Mouse (Mus musculus) stomach, embryonic 14.5 days (tissue): ENCODE measurements around the gene Pogk. TPM values are rescaled to one million over a fixed set of nuclear protein-coding genes. Genes with fewer than 3 reads are reported as not detected.

ENCODE experiments used
- ATAC-seq: fragments of 200-750 bp; cut with Nextera tagmentation; 2 replicates; pipeline ENCODE4 v1.8.0; 2017; ENCODE audit warnings: low read depth, moderate TSS enrichment; ENCODE audit not compliant: insufficient number of reproducible peaks, insufficient read depth, low FRiP score
- H3K27ac ChIP-seq: fragments of 300-500 bp; sonication (generic); 2 replicates; pipeline ENCODE4 v1.5.1; 2014; ENCODE audit warnings: mild to moderate bottlenecking, low read length, moderate library complexity, mixed read lengths
- H3K27me3 ChIP-seq: fragments of 300-500 bp; sonication (generic); 2 replicates; pipeline ENCODE4 v1.6.1; 2014; ENCODE audit warnings: low read length, control low read depth, mixed read lengths; ENCODE audit not compliant: control insufficient read depth, insufficient read depth
- H3K36me3 ChIP-seq: fragments of 300-500 bp; sonication (generic); 2 replicates; pipeline ENCODE4 v1.6.1; 2014; ENCODE audit warnings: mild to moderate bottlenecking, control low read depth, low read length, moderate library complexity, mixed read lengths; ENCODE audit not compliant: control insufficient read depth, insufficient read depth
- H3K4me1 ChIP-seq: fragments of 300-500 bp; sonication (generic); 2 replicates; pipeline ENCODE4 v1.6.1; 2014; ENCODE audit warnings: low read length, control low read depth, mixed read lengths; ENCODE audit not compliant: control insufficient read depth, insufficient read depth
- H3K4me2 ChIP-seq: fragments of 300-500 bp; sonication (generic); replicated peaks from 2 replicates; pipeline ENCODE4 v1.6.1; 2014; ENCODE audit warnings: low read depth, low read length, control low read depth
- H3K4me3 ChIP-seq: fragments of 300-500 bp; sonication (generic); 2 replicates; pipeline ENCODE4 v1.5.1; 2014; ENCODE audit warnings: low read depth, low read length, control low read depth
- H3K9ac ChIP-seq: fragments of 300-500 bp; sonication (generic); replicated peaks from 2 replicates; pipeline ENCODE4 v1.6.1; 2014; ENCODE audit warnings: low read depth, mild to moderate bottlenecking, control low read depth, low read length, moderate library complexity, mixed read lengths
- H3K9me3 ChIP-seq: fragments of 300-500 bp; sonication (generic); 2 replicates; pipeline ENCODE4 v1.6.1; 2016; ENCODE audit warnings: low read depth, low read length, control low read depth; ENCODE audit not compliant: control insufficient read depth
- WGBS: fragments of 180-500 bp; shearing (Covaris S2); extraction: QIAGEN DNeasy Blood & Tissue Kit; methylation state at CpG from one replicate; pipeline ENCODE4 v1.1.7; 2014; 5-methylcytosine and 5-hydroxymethylcytosine counted together
- polyA plus RNA-seq: library from polyadenylated mRNA; unstranded; fragments of >200 nt; fragmentation: Nextera tagmentation; extraction: Ambion mirVana; gene quantifications from 2 replicates; pipeline ENCODE4 v1.2.1, GENCODE M21; 2014

Gene Pogk
- polyA plus RNA-seq, 1 experiment from 2014 or later: 20.6 TPM

- H3K4me2 ChIP-seq: no peak overlapping the region
- H3K36me3 ChIP-seq: peaks cover 41% of the 10 kb centered on the region
- H3K27ac ChIP-seq: no peak overlapping the region
- H3K9me3 ChIP-seq: no peaks in the 10 kb centered on the region
- no peak overlapping the region for H3K9ac ChIP-seq
- ATAC-seq: no peak
- H3K4me3 ChIP-seq: no peak overlapping the region
- no peaks in the 10 kb centered on the region for H3K27me3 ChIP-seq
- H3K4me1 ChIP-seq: peaks cover 11% of the 10 kb centered on the region; the same call in 1 of the 2 replicates
- 89% methylated on average over 3 of the region's 3 CpGs for WGBS
Measured at GRCm38 (mm10) chr1:166403846-166404245, 5.8 kb downstream of the Pogk start.

- 91% methylated on average over 4 of the region's 4 CpGs for WGBS
- Histone ChIP-seq H3K9me3 (no peaks in the 10 kb centered on the region), H3K27me3 (no peaks in the 10 kb centered on the region), H3K36me3 (peaks cover 54% of the 10 kb centered on the region), H3K4me1 (no peaks in the 10 kb centered on the region), H3K4me2 (no peak overlapping the region), H3K4me3 (no peak overlapping the region), H3K9ac (no peak overlapping the region), H3K27ac (no peak overlapping the region)
- no peak for ATAC-seq
Measured at GRCm38 (mm10) chr1:166402003-166402402, 7.7 kb downstream of the Pogk start.

- ATAC-seq: no peak
- no peak overlapping the region for H3K4me2 ChIP-seq
Measured at GRCm38 (mm10) chr1:166401455-166401854, 8.2 kb downstream of the Pogk start.

GRCm38 (mm10) chr1:166396381-166396780 is 13.3 kb downstream of the Pogk start:
- Histone ChIP-seq H3K4me1 (no peaks in the 10 kb centered on the region), H3K27ac (no peak overlapping the region), H3K9ac (no peak overlapping the region), H3K36me3 (peaks cover 71% of the 10 kb centered on the region), H3K4me2 (no peak overlapping the region), H3K4me3 (no peak overlapping the region), H3K27me3 (no peaks in the 10 kb centered on the region), H3K9me3 (no peaks in the 10 kb centered on the region)
- WGBS: 93% methylated on average over 6 of the region's 6 CpGs
- no peak for ATAC-seq

More at GRCm38 (mm10) chr1:166401455-166401854, 8.2 kb downstream of the Pogk start:
- no peaks in the 10 kb centered on the region for H3K4me1 ChIP-seq
- H3K36me3 ChIP-seq: peaks cover 58% of the 10 kb centered on the region
- H3K9me3 ChIP-seq: no peaks in the 10 kb centered on the region
- H3K27me3 ChIP-seq: no peaks in the 10 kb centered on the region
- no peak overlapping the region for H3K27ac ChIP-seq
- H3K9ac ChIP-seq: no peak overlapping the region
- H3K4me3 ChIP-seq: no peak overlapping the region

GRCm38 (mm10) chr1:166395661-166396060 is 14.0 kb downstream of the Pogk start:
- Histone ChIP-seq H3K9ac (no peak overlapping the region), H3K4me2 (no peak overlapping the region), H3K4me1 (no peaks in the 10 kb centered on the region), H3K27ac (no peak overlapping the region), H3K27me3 (no peaks in the 10 kb centered on the region), H3K36me3 (peaks cover 76% of the 10 kb centered on the region), H3K4me3 (no peak overlapping the region), H3K9me3 (no peaks in the 10 kb centered on the region)
- ATAC-seq: no peak
- 85% methylated on average over 5 of the region's 5 CpGs for WGBS

GRCm38 (mm10) chr1:166394770-166395169 is 14.9 kb downstream of the Pogk start:
- no peaks in the 10 kb centered on the region for H3K9me3 ChIP-seq
- H3K27me3 ChIP-seq: no peaks in the 10 kb centered on the region
- no peak overlapping the region for H3K4me2 ChIP-seq
- no peak overlapping the region for H3K4me3 ChIP-seq
- ATAC-seq: no peak
- no peak overlapping the region for H3K9ac ChIP-seq
- no peak overlapping the region for H3K27ac ChIP-seq
- peaks cover 79% of the 10 kb centered on the region for H3K36me3 ChIP-seq
- H3K4me1 ChIP-seq: no peaks in the 10 kb centered on the region
- WGBS: 56% methylated on average over 4 of the region's 4 CpGs

- H3K4me2 ChIP-seq: no peak overlapping the region
- H3K9ac ChIP-seq: no peak overlapping the region
- no peaks in the 10 kb centered on the region for H3K27me3 ChIP-seq
- no peak for ATAC-seq
- H3K36me3 ChIP-seq: peaks cover 80% of the 10 kb centered on the region
- WGBS: 92% methylated on average over 6 of the region's 6 CpGs
- no peaks in the 10 kb centered on the region for H3K4me1 ChIP-seq
- H3K9me3 ChIP-seq: no peaks in the 10 kb centered on the region
- H3K27ac ChIP-seq: no peak overlapping the region
- no peak overlapping the region for H3K4me3 ChIP-seq
Measured at GRCm38 (mm10) chr1:166391671-166392070, 18.0 kb downstream of the Pogk start.

- Histone ChIP-seq H3K27me3 (no peaks in the 10 kb centered on the region), H3K9ac (no peak overlapping the region), H3K27ac (no peak overlapping the region), H3K4me2 (no peak overlapping the region), H3K4me3 (no peak overlapping the region), H3K4me1 (no peaks in the 10 kb centered on the region), H3K9me3 (no peaks in the 10 kb centered on the region), H3K36me3 (peaks cover 86% of the 10 kb centered on the region)
- 91% methylated on average over 16 of the region's 16 CpGs for WGBS
- no peak for ATAC-seq
Measured at GRCm38 (mm10) chr1:166389406-166390125, 20.1 kb downstream of the Pogk start.

GRCm38 (mm10) chr1:166388511-166388910 is 21.2 kb downstream of the Pogk start:
- H3K27me3 ChIP-seq: no peaks in the 10 kb centered on the region
- H3K4me1 ChIP-seq: no peaks in the 10 kb centered on the region
- peaks cover 83% of the 10 kb centered on the region for H3K36me3 ChIP-seq
- no peak overlapping the region for H3K27ac ChIP-seq
- no peak overlapping the region for H3K4me3 ChIP-seq
- H3K4me2 ChIP-seq: no peak overlapping the region
- H3K9ac ChIP-seq: no peak overlapping the region
- no peak for ATAC-seq
- WGBS: 92% methylated on average over 11 of the region's 11 CpGs
- H3K9me3 ChIP-seq: no peaks in the 10 kb centered on the region
